Mouse (Mus musculus): Measurements from ENCODE around the gene Stard7.
"Not testable (repeated sequence)": the region's sequence is repeated elsewhere in the genome, so short reads cannot be mapped to it uniquely, and the experiment has no call there.

The Stard7 gene

GRCm38 (mm10) chr2:127269491-127270299 is at the start of gene Stard7:
TSS of gene Stard7 (plus strand) at chr2:127270218.
- DNase-seq: peak; percentile 98

- no peak for DNase-seq
Observed at GRCm38 (mm10) chr2:127225261-127225660, 44.8 kb upstream of the Stard7 start.

GRCm38 (mm10) chr2:127237897-127238610 is 32.0 kb upstream of the Stard7 start:
- DNase-seq: no peak

GRCm38 (mm10) chr2:127240065-127240464 is 30.0 kb upstream of the Stard7 start:
- no peak for DNase-seq

- DNase-seq: peak; percentile 99
Observed at GRCm38 (mm10) chr2:127247592-127248333, 22.3 kb upstream of the Stard7 start, which contains the start of the genes Ciao1 and Tmem127. TSS of gene Ciao1 (minus strand) at chr2:127247816. TSS of gene Tmem127 (plus strand) at chr2:127247908.

GRCm38 (mm10) chr2:127248334-127249004 is 21.5 kb upstream of the Stard7 start:
- peak; percentile 41 for DNase-seq

- DNase-seq: no peak
Observed at GRCm38 (mm10) chr2:127250291-127251008, 19.6 kb upstream of the Stard7 start.

- no peak for DNase-seq
Observed at GRCm38 (mm10) chr2:127251457-127251856, 18.6 kb upstream of the Stard7 start.

GRCm38 (mm10) chr2:127251880-127252527 is 18.0 kb upstream of the Stard7 start:
- no peak for DNase-seq

GRCm38 (mm10) chr2:127252787-127253186 is 17.2 kb upstream of the Stard7 start:
- no peak for DNase-seq

GRCm38 (mm10) chr2:127254604-127255134 is 15.3 kb upstream of the Stard7 start:
- DNase-seq: no peak

- DNase-seq: no peak
Observed at GRCm38 (mm10) chr2:127255294-127255693, 14.7 kb upstream of the Stard7 start.

- DNase-seq: peak; percentile 39
Observed at GRCm38 (mm10) chr2:127259340-127259739, 10.7 kb upstream of the Stard7 start.

GRCm38 (mm10) chr2:127262480-127262879 is 7.5 kb upstream of the Stard7 start:
- no peak for DNase-seq

GRCm38 (mm10) chr2:127267854-127268253 is 2.2 kb upstream of the Stard7 start:
- no peak for DNase-seq

GRCm38 (mm10) chr2:127270300-127271041 is 453 bp downstream of the Stard7 start:
- peak; percentile 91 for DNase-seq

- peak; percentile 43 for DNase-seq
Observed at GRCm38 (mm10) chr2:127271042-127271515, 1.1 kb downstream of the Stard7 start.

GRCm38 (mm10) chr2:127272049-127272448 is 2.0 kb downstream of the Stard7 start:
- not testable (repeated sequence) for DNase-seq

GRCm38 (mm10) chr2:127272806-127273205 is 2.8 kb downstream of the Stard7 start:
- no peak for DNase-seq

- DNase-seq: no peak
Observed at GRCm38 (mm10) chr2:127274590-127274989, 4.6 kb downstream of the Stard7 start.
